Mouse (Mus musculus) CH12.LX (cell line): Measurements from ENCODE around the gene Daam1.
A peak's percentile ranks its signal among the peaks of the same experiment; 100 is the strongest.

Source experiments
- CTCF ChIP-seq, 2 experiments: IDR thresholded peaks in 1 of 2; conservative IDR thresholded peaks in 1 of 2; 2 replicates each; pipeline ENCODE4 v1.5.1; 2011 to 2012; ENCODE audit warnings: low read depth in 2 of 2, low read length in 2 of 2, improper control_type of control experiment in 1 of 2, inconsistent platforms in 1 of 2, mild to moderate bottlenecking in 1 of 2, moderate library complexity in 1 of 2
- ELF1 ChIP-seq: IDR thresholded peaks from 2 replicates; pipeline ENCODE4 v1.6.1; 2014; ENCODE audit warnings: low read depth, mild to moderate bottlenecking, inconsistent platforms, low read length, improper control_type of control experiment
- HCFC1 ChIP-seq: IDR thresholded peaks from 2 replicates; pipeline ENCODE4 v1.6.1; 2012; ENCODE audit warnings: low read depth, mild to moderate bottlenecking, inconsistent platforms, low read length, improper control_type of control experiment
- IRF4 ChIP-seq: IDR thresholded peaks from 2 replicates; pipeline ENCODE4 v1.6.1; 2014; ENCODE audit warnings: low read depth, mild to moderate bottlenecking, inconsistent platforms, low read length, improper control_type of control experiment
- MYC ChIP-seq: IDR thresholded peaks from 2 replicates; pipeline ENCODE4 v1.6.1; 2011; ENCODE audit warnings: low read depth, mild to moderate bottlenecking, improper control_type of control experiment, low read length
- PAX5 ChIP-seq: IDR thresholded peaks from 2 replicates; pipeline ENCODE4 v1.6.1; 2012; ENCODE audit warnings: low read length, inconsistent platforms, mixed read lengths
- POLR2A ChIP-seq: IDR thresholded peaks from 2 replicates; pipeline ENCODE4 v1.6.1; 2011; ENCODE audit warnings: low read depth, mild to moderate bottlenecking, improper control_type of control experiment, low read length
- RAD21 ChIP-seq: IDR thresholded peaks from 2 replicates; pipeline ENCODE4 v1.6.1; 2011; ENCODE audit warnings: low read depth, mild to moderate bottlenecking, low read length, improper control_type of control experiment, moderate library complexity
- RCOR1 ChIP-seq: conservative IDR thresholded peaks from 2 replicates; pipeline ENCODE4 v1.6.1; 2012; ENCODE audit warnings: low read depth, mild to moderate bottlenecking, inconsistent platforms, low read length, improper control_type of control experiment
- SIN3A ChIP-seq: IDR thresholded peaks from 2 replicates; pipeline ENCODE4 v1.6.1; 2012; ENCODE audit warnings: low read length, improper control_type of control experiment, inconsistent platforms
- USF1 ChIP-seq: IDR thresholded peaks from 2 replicates; pipeline ENCODE4 v1.6.1; 2014; ENCODE audit warnings: low read depth, mild to moderate bottlenecking, inconsistent platforms, low read length, improper control_type of control experiment
- ZC3H11A ChIP-seq: IDR thresholded peaks from 2 replicates; pipeline ENCODE4 v1.6.1; 2012; ENCODE audit warnings: low read depth, mild to moderate bottlenecking, inconsistent platforms, low read length, improper control_type of control experiment

DNA sequence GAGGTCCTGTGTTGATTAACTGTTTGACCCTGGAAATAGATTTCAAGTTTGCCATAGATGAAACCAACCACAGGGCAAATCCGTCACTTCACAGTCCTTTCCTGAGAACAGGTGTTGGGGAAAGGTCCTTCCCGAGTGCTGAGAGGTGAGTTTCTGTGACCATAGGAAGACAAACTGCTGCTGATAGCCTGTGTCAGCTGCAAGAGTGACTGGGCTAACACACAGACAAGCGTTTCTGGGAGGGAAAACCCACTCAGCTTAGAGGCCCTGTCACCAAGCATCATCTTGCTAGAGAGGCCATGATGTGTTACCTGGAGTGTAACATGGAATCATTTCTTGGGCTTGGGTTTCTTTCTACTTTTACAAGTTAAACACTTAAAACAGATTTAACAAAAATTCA, 35.1 kb downstream of the Daam1 start:
- TF ChIP-seq SIN3A (no peak), HCFC1 (no peak), CTCF (conservative IDR thresholded peaks at IDR 0.05 in 1 of 2, IDR thresholded peaks at IDR 0.05 in 1 of 2; ENCODE audit: low read depth in 2 of 2, low read length in 2 of 2) (no peak), ELF1 (no peak), RAD21 (no peak), IRF4 (0 out of 2 replicates have a peak, but pooled peaks have one; percentile 2), RCOR1 (no peak), USF1 (no peak), POLR2A (no peak), PAX5 (no peak), MYC (no peak), ZC3H11A (no peak)
